In genomic region chr1:156763280-156763679, GRCm38 (mm10) we compare ENCODE assay signal across 19 mouse cellular contexts. TPM values are rescaled to one million over a fixed set of nuclear protein-coding genes. Genes with fewer than 3 reads are reported as not detected.
DNase-seq lines count a peak whose midpoint lies in the region; ATAC-seq and TF ChIP-seq lines count a peak whose summit lies in the region.
"Had no signal": no experiment of that assay in that cellular context is flagged by ENCODE, and none has a peak within 500 bp of the region (broad histone marks: within the 10 kb centered on the region; RNA-seq: fewer than 3 reads in every experiment).

No protein-coding gene starts in this region.

- ATAC-seq in limb, embryonic 13.5 days (ENCODE audit: low FRiP score, low read depth) = no peak
- no peak for ATAC-seq in limb, embryonic 14.5 days (ENCODE audit: low FRiP score, low read depth)
- ATAC-seq in kidney, embryonic 16.5 days (ENCODE audit: low FRiP score, low TSS enrichment) = no peak
- ATAC-seq: forebrain, embryonic 16.5 days; intestine, embryonic 16.5 days had no signal

- TF ChIP-seq CTCF in gastrocnemius, adult 2 months (IDR thresholded peaks at IDR 0.05) = no peak

- H3K9ac ChIP-seq in limb, embryonic 13.5 days = no peak overlapping the region
- no peak overlapping the region for H3K9ac ChIP-seq in limb, embryonic 14.5 days (ENCODE audit: low read depth, low read length, severe bottlenecking)
- H3K9ac ChIP-seq in kidney, embryonic 16.5 days (replicated peaks; ENCODE audit: low read length) = no peak overlapping the region
- H3K9ac ChIP-seq: forebrain, embryonic 12.5 days; heart, embryonic 15.5 days; hindbrain, embryonic 15.5 days had no signal

- peaks cover 11% of the 10 kb centered on the region; the same call in 1 of the 2 replicates for H3K36me3 ChIP-seq in limb, embryonic 13.5 days
- H3K36me3 ChIP-seq in limb, embryonic 10.5 days = no peaks in the 10 kb centered on the region
- no peaks in the 10 kb centered on the region for H3K36me3 ChIP-seq in limb, embryonic 14.5 days (ENCODE audit: control insufficient read depth, insufficient read depth, low read length)
- no peaks in the 10 kb centered on the region; the same call in 1 of the 2 replicates for H3K36me3 ChIP-seq in kidney, embryonic 16.5 days (ENCODE audit: insufficient read depth, low read length)
- H3K36me3 ChIP-seq: forebrain, embryonic 12.5 days; heart, embryonic 15.5 days; hindbrain, embryonic 15.5 days had no signal

- peaks cover 47% of the 10 kb centered on the region for H3K4me1 ChIP-seq in limb, embryonic 13.5 days
- peaks cover 19% of the 10 kb centered on the region for H3K4me1 ChIP-seq in limb, embryonic 10.5 days
- H3K4me1 ChIP-seq in limb, embryonic 14.5 days (ENCODE audit: control insufficient read depth, insufficient read depth, low read length) = peaks cover 31% of the 10 kb centered on the region
- H3K4me1 ChIP-seq in kidney, embryonic 16.5 days (ENCODE audit: insufficient read depth, low read length) = peaks cover 14% of the 10 kb centered on the region
- H3K4me1 ChIP-seq: hindbrain, embryonic 15.5 days had no signal

- intact Hi-C loops in gastrocnemius, adult 2 months (cut with DNase I) = no loop called here

- no peaks in the 10 kb centered on the region for H3K27me3 ChIP-seq in limb, embryonic 13.5 days
- H3K27me3 ChIP-seq in limb, embryonic 10.5 days (ENCODE audit: low read depth, poor library complexity, severe bottlenecking) = no peaks in the 10 kb centered on the region
- H3K27me3 ChIP-seq in limb, embryonic 14.5 days (ENCODE audit: control insufficient read depth, insufficient read depth, low read length) = no peaks in the 10 kb centered on the region
- H3K27me3 ChIP-seq in kidney, embryonic 16.5 days (ENCODE audit: insufficient read depth, low read length) = no peaks in the 10 kb centered on the region
- H3K27me3 ChIP-seq: forebrain, embryonic 12.5 days; heart, embryonic 15.5 days; hindbrain, embryonic 15.5 days had no signal

- H3K4me2 ChIP-seq in limb, embryonic 13.5 days (replicated peaks) = no peak overlapping the region
- H3K4me2 ChIP-seq in limb, embryonic 14.5 days (replicated peaks; ENCODE audit: low read depth, low read length, severe bottlenecking) = no peak overlapping the region
- no peak overlapping the region for H3K4me2 ChIP-seq in kidney, embryonic 16.5 days (replicated peaks; ENCODE audit: low read depth, low read length)
- H3K4me2 ChIP-seq: forebrain, embryonic 12.5 days; heart, embryonic 11.5 days; heart, embryonic 15.5 days; hindbrain, embryonic 15.5 days had no signal

- no peak for TF ChIP-seq POLR2A in limb, embryonic 14.5 days (IDR thresholded peaks at IDR 0.05; ENCODE audit: borderline replicate concordance, extremely low read depth, insufficient read depth, insufficient read length)

- H3K9me3 ChIP-seq in limb, embryonic 13.5 days = peaks cover 15% of the 10 kb centered on the region
- peaks cover 2% of the 10 kb centered on the region; the same call in 1 of the 2 replicates for H3K9me3 ChIP-seq in limb, embryonic 10.5 days (replicated peaks)
- 0 out of 2 replicates have a peak, but pooled peaks cover 11% of the 10 kb centered on the region for H3K9me3 ChIP-seq in limb, embryonic 14.5 days (ENCODE audit: control insufficient read depth, low read length)
- peaks cover 20% of the 10 kb centered on the region for H3K9me3 ChIP-seq in kidney, embryonic 16.5 days (ENCODE audit: low read length)

- 94% methylated on average over 6 of the region's 6 CpGs for WGBS in limb, embryonic 13.5 days
- 90% methylated on average over 6 of the region's 6 CpGs for WGBS in limb, embryonic 10.5 days
- 89% methylated on average over 6 of the region's 6 CpGs for WGBS in limb, embryonic 14.5 days
- WGBS in kidney, embryonic 16.5 days = 90% methylated on average over 6 of the region's 6 CpGs

- no peak overlapping the region for H3K4me3 ChIP-seq in gastrocnemius, adult 2 months
- no peak overlapping the region for H3K4me3 ChIP-seq in limb, embryonic 13.5 days
- no peak overlapping the region for H3K4me3 ChIP-seq in limb, embryonic 10.5 days
- H3K4me3 ChIP-seq in limb, embryonic 14.5 days (replicated peaks; ENCODE audit: low read length) = no peak overlapping the region
- no peak overlapping the region for H3K4me3 ChIP-seq in kidney, embryonic 16.5 days (ENCODE audit: low read length)
- H3K4me3 ChIP-seq: forebrain, embryonic 12.5 days; heart, embryonic 15.5 days; hindbrain, embryonic 15.5 days had no signal

- 0 out of 2 replicates have a peak overlapping the region, but pooled peaks have one; percentile 2 for H3K27ac ChIP-seq in gastrocnemius, adult 2 months
- peak overlapping the region; percentile 55; the same call in 1 of the 2 replicates for H3K27ac ChIP-seq in limb, embryonic 13.5 days
- H3K27ac ChIP-seq in limb, embryonic 10.5 days = no peak overlapping the region; the same call in 1 of the 2 replicates
- peak overlapping the region; percentile 94; the same call in 1 of the 2 replicates for H3K27ac ChIP-seq in limb, embryonic 14.5 days (replicated peaks; ENCODE audit: low read depth, low read length)
- no peak overlapping the region for H3K27ac ChIP-seq in kidney, embryonic 16.5 days (ENCODE audit: low read length)
- H3K27ac ChIP-seq: forebrain, embryonic 12.5 days; heart, embryonic 15.5 days; hindbrain, embryonic 15.5 days had no signal

- peak; percentile 36 for DNase-seq in gastrocnemius, adult 2 months
- DNase-seq in gastrocnemius, postnatal 4 days (ENCODE audit: low spot score in 2 of 2) = no peak
- no peak for DNase-seq in limb, embryonic 10.5 days (ENCODE audit: low spot score)
- no peak for DNase-seq in limb, embryonic 14.5 days (ENCODE audit: low spot score)
- no peak for DNase-seq in thymus, postnatal 14 days
- DNase-seq: adrenal gland, postnatal 10 days; cerebellum, adult 11 months; cerebellum, adult 8-10 months; cerebellum, postnatal 14 days; embryo, embryonic 11 days; heart, postnatal 36 days had no signal

RNA-seq across cellular contexts. Expression of gene Fam20b, which starts 44.4 kb away (rescaled TPM):
- total RNA-seq in gastrocnemius, adult 2 months (2021) = 10 to 100 TPM; 28.5 to 35.2 TPM
- total RNA-seq in gastrocnemius, postnatal 4 days (2021) = 10 to 100 TPM; 33.5 to 33.9 TPM
- 24.3 and 27.7 TPM in 2 replicates for polyA plus RNA-seq in limb, embryonic 13.5 days (2015; fragmentation: Nextera tagmentation; extraction: Ambion mirVana)
- polyA plus RNA-seq in limb, embryonic 10.5 days (2016; fragmentation: Nextera tagmentation; extraction: Ambion mirVana) = 18.3 and 19.9 TPM in 2 replicates
- 35.0 and 35.8 TPM in 2 replicates for polyA plus RNA-seq in limb, embryonic 14.5 days (2012; rRNA removed)
- 29.7 and 33.5 TPM in 2 replicates for polyA plus RNA-seq in limb, embryonic 14.5 days (2014; fragmentation: Nextera tagmentation; extraction: Ambion mirVana)
- polyA plus RNA-seq in kidney, embryonic 16.5 days (2015; fragmentation: Nextera tagmentation; extraction: Ambion mirVana) = 29.8 and 36.6 TPM in 2 replicates

Comparison
In these comparisons a context has a peak if more than half of its experiments do, and no peak if none do; other contexts are left out.
1. H3K27ac ChIP-seq: peak in gastrocnemius, adult 2 months (single experiment), limb, embryonic 13.5 days (single experiment) and limb, embryonic 14.5 days (single experiment); none in limb, embryonic 10.5 days (single experiment) and kidney, embryonic 16.5 days (single experiment).